Mouse (Mus musculus): Measurements from ENCODE around the gene Vsig2. TPM values are rescaled to one million over a fixed set of nuclear protein-coding genes. Genes with fewer than 3 reads are reported as not detected.

Vsig2 gene
- polyA plus RNA-seq, 1 experiment: 3.4 TPM

DNA sequence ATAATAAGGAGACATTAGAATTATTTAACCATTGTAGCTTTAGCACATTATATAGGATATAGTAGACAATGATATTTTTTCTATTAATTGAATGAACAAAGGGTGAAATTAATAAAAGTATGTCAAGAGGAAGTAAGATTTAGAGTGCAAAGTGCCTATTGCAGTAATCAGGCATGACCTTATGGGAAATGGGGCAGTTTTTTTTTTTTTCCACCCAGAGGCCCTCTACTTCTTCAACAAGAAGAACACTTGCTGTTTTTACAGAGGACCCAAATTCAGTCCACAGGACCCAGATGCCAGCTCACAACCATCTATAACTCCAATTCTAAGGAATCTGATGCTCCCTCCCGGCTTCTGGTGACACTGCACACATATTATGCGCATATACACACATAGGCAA is 21.6 kb downstream of the Vsig2 start:
- Histone ChIP-seq H3K4me3 (replicated peaks; ENCODE audit: insufficient read depth, low read depth, low read length) (no peak overlapping the region), H3K27ac (ENCODE audit: insufficient read depth, low read length) (no peak overlapping the region), H3K27me3 (ENCODE audit: control insufficient read depth, insufficient read depth, low read length) (no peaks in the 10 kb centered on the region), H3K4me1 (ENCODE audit: control insufficient read depth, insufficient read depth, low read length) (no peaks in the 10 kb centered on the region)
- TF ChIP-seq POLR2A (IDR thresholded peaks at IDR 0.05; ENCODE audit: borderline replicate concordance, insufficient read depth, low read length) (no peak), CTCF (IDR thresholded peaks at IDR 0.05; ENCODE audit: borderline replicate concordance, insufficient read depth, low read depth, low read length) (no peak)
- no peak for DNase-seq
- WGBS: 87% methylated on average over 2 of the region's 2 CpGs

DNA sequence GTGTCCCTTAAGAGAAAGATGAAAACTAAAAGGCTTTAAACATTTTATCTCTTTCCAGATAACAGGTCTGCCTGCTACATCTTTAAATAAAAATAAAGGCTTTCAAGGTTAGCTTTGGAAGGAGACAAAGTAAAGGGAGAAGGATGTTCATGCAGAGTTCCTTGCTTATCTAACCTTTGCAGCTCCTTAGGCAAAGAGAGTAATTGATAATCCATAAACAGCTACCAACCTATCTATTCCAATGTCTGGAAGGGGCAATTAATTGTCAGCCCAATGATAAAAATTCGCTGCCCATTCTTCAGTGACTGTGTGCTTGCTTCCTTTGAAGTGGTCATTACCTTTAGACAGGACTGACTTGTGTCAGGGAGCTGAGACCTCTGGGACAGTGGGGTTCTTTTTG is 24.8 kb downstream of the Vsig2 start:
- Histone ChIP-seq H3K27ac (ENCODE audit: insufficient read depth, low read length) (no peak overlapping the region), H3K27me3 (ENCODE audit: control insufficient read depth, insufficient read depth, low read length) (no peaks in the 10 kb centered on the region), H3K4me1 (ENCODE audit: control insufficient read depth, insufficient read depth, low read length) (no peaks in the 10 kb centered on the region), H3K4me3 (replicated peaks; ENCODE audit: insufficient read depth, low read depth, low read length) (no peak overlapping the region)
- no peak for TF ChIP-seq CTCF (IDR thresholded peaks at IDR 0.05; ENCODE audit: borderline replicate concordance, insufficient read depth, low read depth, low read length)
- no peak for TF ChIP-seq POLR2A (IDR thresholded peaks at IDR 0.05; ENCODE audit: borderline replicate concordance, insufficient read depth, low read length)
- DNase-seq: no peak
- 60% methylated on average over 1 of the region's 1 CpGs for WGBS

DNA sequence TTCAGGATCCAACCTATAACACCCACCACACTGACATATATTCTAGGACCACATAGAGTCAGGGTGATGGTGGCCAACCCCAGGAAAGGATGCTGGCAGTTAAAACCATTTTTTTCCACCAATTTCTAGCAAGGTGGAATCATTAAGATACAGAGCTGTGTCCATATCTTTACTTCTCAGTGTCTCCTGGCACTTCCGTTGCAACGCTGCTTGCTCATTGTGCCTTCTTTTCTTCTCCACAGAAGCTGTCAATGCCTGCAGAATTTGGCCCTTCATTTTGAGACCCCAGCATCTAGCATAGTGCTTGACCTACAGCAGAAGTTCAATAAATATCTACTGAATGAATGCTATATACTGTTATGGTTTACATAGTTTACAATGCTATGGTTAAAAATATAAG is 28.0 kb downstream of the Vsig2 start:
- no peak overlapping the region for H3K4me3 ChIP-seq (replicated peaks; ENCODE audit: insufficient read depth, low read depth, low read length)
- DNase-seq: no peak
- no peak for TF ChIP-seq CTCF (IDR thresholded peaks at IDR 0.05; ENCODE audit: borderline replicate concordance, insufficient read depth, low read depth, low read length)
- no peak overlapping the region for H3K27ac ChIP-seq (ENCODE audit: insufficient read depth, low read length)
- no peaks in the 10 kb centered on the region for H3K4me1 ChIP-seq (ENCODE audit: control insufficient read depth, insufficient read depth, low read length)
- H3K27me3 ChIP-seq (ENCODE audit: control insufficient read depth, insufficient read depth, low read length): no peaks in the 10 kb centered on the region
- 96% methylated on average over 2 of the region's 2 CpGs for WGBS

DNA sequence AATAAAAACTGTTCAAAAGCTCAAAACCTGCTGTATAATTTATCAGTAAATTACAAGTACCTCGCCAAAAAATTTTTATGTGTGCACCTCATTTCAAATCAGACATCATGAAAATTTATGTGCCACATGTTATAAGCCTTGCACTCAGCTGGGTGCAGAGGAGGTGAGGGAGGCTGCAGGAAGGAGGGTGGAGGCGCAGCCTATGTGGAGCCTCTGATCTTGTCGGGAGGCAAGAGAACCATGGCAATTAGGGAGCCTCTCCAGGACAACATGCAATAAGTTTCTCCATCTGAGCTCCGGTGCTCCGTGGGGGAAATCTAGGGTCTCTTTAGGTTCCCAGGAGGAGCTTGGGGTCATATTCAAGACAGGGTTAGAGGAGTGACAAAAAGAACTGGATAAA is 28.4 kb downstream of the Vsig2 start:
- 60% methylated on average over 5 of the region's 5 CpGs for WGBS
- TF ChIP-seq CTCF (IDR thresholded peaks at IDR 0.05; ENCODE audit: borderline replicate concordance, insufficient read depth, low read depth, low read length): no peak
- no peak for TF ChIP-seq POLR2A (IDR thresholded peaks at IDR 0.05; ENCODE audit: borderline replicate concordance, insufficient read depth, low read length)
- H3K27me3 ChIP-seq (ENCODE audit: control insufficient read depth, insufficient read depth, low read length): no peaks in the 10 kb centered on the region
- no peak overlapping the region for H3K4me3 ChIP-seq (replicated peaks; ENCODE audit: insufficient read depth, low read depth, low read length)
- H3K27ac ChIP-seq (ENCODE audit: insufficient read depth, low read length): no peak overlapping the region
- DNase-seq: no peak
- H3K4me1 ChIP-seq (ENCODE audit: control insufficient read depth, insufficient read depth, low read length): no peaks in the 10 kb centered on the region

DNA sequence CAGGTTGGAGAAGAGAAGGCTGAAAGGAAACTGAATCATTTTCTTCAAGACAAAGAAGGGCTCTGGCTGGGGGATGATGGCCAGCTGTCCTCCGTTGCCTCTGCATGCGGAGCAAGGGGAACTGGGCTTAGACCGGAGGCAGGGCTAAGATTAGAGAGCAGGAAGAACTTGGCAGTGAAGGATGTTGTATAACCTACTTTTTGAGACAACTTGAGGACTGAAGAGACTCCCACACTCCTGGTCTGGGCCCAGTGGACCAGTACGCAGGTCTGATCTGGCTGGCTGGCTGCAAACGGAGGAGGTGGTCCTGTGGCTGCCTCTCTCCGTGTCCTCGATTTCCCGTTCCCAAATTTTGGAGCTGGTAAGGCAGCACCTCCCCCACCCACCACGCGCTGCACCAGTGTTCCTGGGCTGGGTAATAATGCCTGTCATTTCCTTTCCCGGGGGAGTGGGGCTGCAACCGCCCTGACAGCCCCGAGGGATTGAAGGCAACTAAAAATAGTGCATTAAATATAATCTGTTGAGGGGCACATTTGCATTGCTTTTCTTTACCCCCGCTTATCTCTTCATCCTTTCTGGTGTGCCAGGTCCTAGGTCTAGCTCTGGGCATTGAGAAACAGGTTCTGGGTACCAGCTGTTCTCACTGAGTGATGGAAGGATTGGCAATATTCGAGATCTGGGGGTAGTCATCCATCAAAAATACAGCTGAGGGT is 29.0 kb downstream of the Vsig2 start:
- Histone ChIP-seq H3K27ac (ENCODE audit: insufficient read depth, low read length) (no peak overlapping the region), H3K4me1 (ENCODE audit: control insufficient read depth, insufficient read depth, low read length) (no peaks in the 10 kb centered on the region), H3K27me3 (ENCODE audit: control insufficient read depth, insufficient read depth, low read length) (no peaks in the 10 kb centered on the region), H3K4me3 (replicated peaks; ENCODE audit: insufficient read depth, low read depth, low read length) (no peak overlapping the region)
- WGBS: 34% methylated on average over 15 of the region's 15 CpGs
- TF ChIP-seq CTCF (IDR thresholded peaks at IDR 0.05; ENCODE audit: borderline replicate concordance, insufficient read depth, low read depth, low read length) (no peak), POLR2A (IDR thresholded peaks at IDR 0.05; ENCODE audit: borderline replicate concordance, insufficient read depth, low read length) (no peak)
- DNase-seq: no peak

DNA sequence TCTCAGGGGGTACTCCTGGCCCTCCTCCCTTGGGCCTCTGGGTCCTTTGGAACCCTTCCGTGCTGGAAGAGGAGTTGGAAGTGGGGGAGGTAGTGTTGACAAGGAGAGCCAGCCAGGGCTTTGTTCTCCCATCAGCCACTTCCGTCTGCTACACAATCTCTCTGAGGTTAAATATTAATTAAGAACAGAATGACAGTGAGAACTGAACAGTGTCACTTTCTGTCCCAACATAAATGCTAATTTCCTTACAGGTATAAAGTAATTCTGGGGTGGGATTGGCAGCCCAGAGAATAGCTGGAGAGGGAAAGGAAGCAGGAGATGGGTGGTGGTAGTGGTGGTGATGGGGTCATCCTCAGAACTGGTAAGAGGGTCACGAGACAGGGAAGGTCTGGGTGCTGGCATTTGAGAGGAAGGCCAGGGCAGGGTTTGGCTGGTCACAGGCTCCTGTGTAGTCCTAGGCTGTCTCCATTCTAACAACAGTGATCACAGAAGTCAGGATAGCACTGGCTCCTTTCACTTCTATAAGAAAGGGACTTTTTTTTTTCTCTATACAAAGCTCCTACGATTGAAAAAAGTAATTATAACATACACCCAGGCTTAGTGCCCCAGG is 29.7 kb downstream of the Vsig2 start:
- no peaks in the 10 kb centered on the region for H3K4me1 ChIP-seq (ENCODE audit: control insufficient read depth, insufficient read depth, low read length)
- no peak for DNase-seq
- H3K27ac ChIP-seq (ENCODE audit: insufficient read depth, low read length): no peak overlapping the region
- TF ChIP-seq POLR2A (IDR thresholded peaks at IDR 0.05; ENCODE audit: borderline replicate concordance, insufficient read depth, low read length): no peak
- no peak for TF ChIP-seq CTCF (IDR thresholded peaks at IDR 0.05; ENCODE audit: borderline replicate concordance, insufficient read depth, low read depth, low read length)
- no peak overlapping the region for H3K4me3 ChIP-seq (replicated peaks; ENCODE audit: insufficient read depth, low read depth, low read length)
- no peaks in the 10 kb centered on the region for H3K27me3 ChIP-seq (ENCODE audit: control insufficient read depth, insufficient read depth, low read length)
- 54% methylated on average over 4 of the region's 4 CpGs for whole genome bisulfite sequencing

DNA sequence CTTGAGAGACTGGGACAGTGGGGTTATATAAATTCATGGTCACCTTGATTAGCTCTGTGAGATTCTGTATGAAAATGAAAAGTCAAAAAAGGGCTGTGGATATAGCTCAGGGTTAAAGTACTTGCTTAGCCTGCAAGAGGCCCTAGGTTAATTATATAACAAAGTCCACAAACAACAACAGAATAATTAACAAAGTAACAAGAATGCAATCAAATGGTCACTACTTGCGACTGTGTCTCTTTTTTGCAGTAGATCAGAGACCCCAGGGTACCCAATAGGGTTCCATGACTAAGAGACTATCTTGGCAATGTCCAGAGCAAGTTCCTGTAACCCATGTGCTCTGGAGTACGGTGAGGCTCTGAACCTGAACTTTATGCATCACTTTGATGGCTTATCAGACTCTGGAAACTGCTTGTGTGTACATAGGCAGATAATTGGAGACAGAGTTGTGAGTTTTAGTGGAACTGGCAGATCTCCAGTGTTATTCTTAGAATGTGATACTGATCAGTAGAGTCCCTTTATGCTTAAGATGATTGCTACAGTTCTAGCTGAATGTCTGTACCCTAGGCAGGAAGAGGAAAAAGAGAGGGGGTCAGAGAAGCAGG is 30.3 kb downstream of the Vsig2 start:
- no peaks in the 10 kb centered on the region for H3K4me1 ChIP-seq (ENCODE audit: control insufficient read depth, insufficient read depth, low read length)
- H3K27ac ChIP-seq (ENCODE audit: insufficient read depth, low read length): no peak overlapping the region
- DNase-seq: no peak
- H3K4me3 ChIP-seq (replicated peaks; ENCODE audit: insufficient read depth, low read depth, low read length): no peak overlapping the region
- 88% methylated on average over 2 of the region's 2 CpGs for WGBS
- H3K27me3 ChIP-seq (ENCODE audit: control insufficient read depth, insufficient read depth, low read length): no peaks in the 10 kb centered on the region
- no peak for TF ChIP-seq POLR2A (IDR thresholded peaks at IDR 0.05; ENCODE audit: borderline replicate concordance, insufficient read depth, low read length)
- no peak for TF ChIP-seq CTCF (IDR thresholded peaks at IDR 0.05; ENCODE audit: borderline replicate concordance, insufficient read depth, low read depth, low read length)
